Mouse (Mus musculus) myocyte (in vitro differentiated cells): ENCODE results near the gene Tnrc6a. TPM values are rescaled to one million over a fixed set of nuclear protein-coding genes. Genes with fewer than 3 reads are reported as not detected.
A peak's percentile ranks its signal among the peaks of the same experiment; 100 is the strongest.

Experiments
- H3K27me3 ChIP-seq: one replicate; pipeline ENCODE4 v1.6.1; 2011; ENCODE audit not compliant: control insufficient read depth, insufficient read depth, insufficient read length
- H3K36me3 ChIP-seq: one replicate; pipeline ENCODE4 v1.6.1; 2011; ENCODE audit not compliant: control insufficient read depth, insufficient read depth
- H3K4me2 ChIP-seq: one replicate; pipeline ENCODE4 v1.6.1; 2011; ENCODE audit warnings: low read depth, control low read depth
- H3K4me3 ChIP-seq: one replicate; pipeline ENCODE4 v1.5.1; 2011; ENCODE audit warnings: mild to moderate bottlenecking, control low read depth, moderate library complexity
- H3K79me2 ChIP-seq: one replicate; pipeline ENCODE4 v1.6.1; 2011; ENCODE audit not compliant: control insufficient read depth, insufficient read depth
- H3ac ChIP-seq: one replicate; pipeline ENCODE4 v1.6.1; 2011; ENCODE audit not compliant: control insufficient read depth, insufficient read length
- CEBPB ChIP-seq: IDR thresholded peaks from 2 replicates; pipeline ENCODE4 v1.6.1; 2011; ENCODE audit warnings: mild to moderate bottlenecking, moderate library complexity; ENCODE audit not compliant: poor library complexity, insufficient read depth, severe bottlenecking
- E2F4 ChIP-seq: IDR thresholded peaks from one replicate; pipeline ENCODE4 v1.6.1; 2011; ENCODE audit warnings: mild to moderate bottlenecking, control low read depth, moderate library complexity; ENCODE audit not compliant: insufficient read depth
- MAX ChIP-seq: IDR thresholded peaks from one replicate; pipeline ENCODE4 v1.6.1; 2011; ENCODE audit warnings: low read depth, mild to moderate bottlenecking, control low read depth
- MYOD1 ChIP-seq, 3 experiments: IDR thresholded peaks; one replicate each; pipeline ENCODE4 v1.6.1; 2011; ENCODE audit warnings: control low read depth in 2 of 3, low read depth in 2 of 3, mild to moderate bottlenecking in 2 of 3, moderate library complexity in 1 of 3; ENCODE audit not compliant: insufficient read length in 2 of 3, control insufficient read depth in 1 of 3
- MYOG ChIP-seq, 3 experiments: IDR thresholded peaks; one replicate each; pipeline ENCODE4 v1.6.1; 2011; ENCODE audit warnings: control low read depth in 2 of 3, low read depth in 2 of 3, mild to moderate bottlenecking in 2 of 3; ENCODE audit not compliant: insufficient read length in 2 of 3, control insufficient read depth in 1 of 3, insufficient read depth in 1 of 3
- POLR2A ChIP-seq: IDR thresholded peaks from one replicate; pipeline ENCODE4 v1.6.1; 2011; ENCODE audit warnings: low read depth, mild to moderate bottlenecking, control low read depth, moderate library complexity; ENCODE audit not compliant: insufficient read length
- POLR2AphosphoS2 ChIP-seq: IDR thresholded peaks from one replicate; pipeline ENCODE4 v1.6.1; 2011; ENCODE audit warnings: low read depth, control low read depth; ENCODE audit not compliant: insufficient read length
- REST ChIP-seq: IDR thresholded peaks from one replicate; pipeline ENCODE4 v1.6.1; 2011; ENCODE audit warnings: mild to moderate bottlenecking, control low read depth, moderate library complexity; ENCODE audit not compliant: insufficient read depth, insufficient read length
- SRF ChIP-seq: IDR thresholded peaks from one replicate; pipeline ENCODE4 v1.6.1; 2011; ENCODE audit warnings: low read depth; ENCODE audit not compliant: control insufficient read depth, insufficient read length
- TCF12 ChIP-seq: IDR thresholded peaks from one replicate; pipeline ENCODE4 v1.6.1; 2011; ENCODE audit warnings: mild to moderate bottlenecking, control low read depth; ENCODE audit not compliant: poor library complexity, insufficient read depth, severe bottlenecking
- TCF3 ChIP-seq: IDR thresholded peaks from one replicate; pipeline ENCODE4 v1.6.1; 2011; ENCODE audit warnings: low read depth, control low read depth; ENCODE audit not compliant: insufficient read length
- USF1 ChIP-seq: IDR thresholded peaks from one replicate; pipeline ENCODE4 v1.6.1; 2011; ENCODE audit warnings: low read depth, mild to moderate bottlenecking, control low read depth, moderate library complexity
- polyA plus RNA-seq: library from polyadenylated mRNA; unstranded; fragments of >200 nt; fragmentation: generic; extraction: Trizol; gene quantifications from one replicate; pipeline ENCODE4 v1.2.1, GENCODE M21; 2012; ENCODE audit warnings: missing spikeins

The Tnrc6a gene
- polyA plus RNA-seq, 1 experiment: 8.6 TPM

DNA sequence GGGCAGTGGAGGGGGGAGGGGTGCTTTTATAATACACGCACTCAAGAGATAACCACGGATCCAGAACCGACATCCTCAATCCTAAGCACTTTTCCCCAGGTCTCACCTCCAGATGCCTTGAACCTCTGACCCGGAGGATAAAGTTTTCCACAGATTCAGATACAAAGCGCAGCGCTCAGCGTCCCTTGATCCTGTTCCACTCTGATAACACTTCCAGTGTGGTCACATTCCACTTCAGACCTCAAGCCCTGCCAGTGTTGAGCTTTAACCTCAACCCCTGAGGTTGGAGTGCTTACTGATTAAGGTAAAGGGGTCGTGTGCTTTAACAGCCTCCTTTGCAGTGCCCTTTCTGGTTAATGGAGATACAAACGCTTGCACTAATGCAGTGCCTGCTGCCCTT lies 86.2 kb downstream of the Tnrc6a start:
- H3K27me3 ChIP-seq: peaks cover 44% of the 10 kb centered on the region
- H3ac ChIP-seq: no peak overlapping the region
- H3K4me3 ChIP-seq: no peak overlapping the region
- H3K36me3 ChIP-seq: no peaks in the 10 kb centered on the region
- no peak overlapping the region for H3K4me2 ChIP-seq
- H3K79me2 ChIP-seq: no peaks in the 10 kb centered on the region
- TF ChIP-seq MYOD1 (IDR thresholded peaks at IDR 0.05; ENCODE audit: control insufficient read depth in 1 of 3, insufficient read length in 2 of 3, low read depth in 2 of 3) (no peak), CEBPB (no peak), REST (no peak), USF1 (no peak), TCF3 (no peak), MAX (no peak), SRF (no peak), POLR2AphosphoS2 (no peak), E2F4 (no peak), POLR2A (no peak), TCF12 (no peak), MYOG (IDR thresholded peaks at IDR 0.05; ENCODE audit: control insufficient read depth in 1 of 3, insufficient read depth in 1 of 3, insufficient read length in 2 of 3, low read depth in 2 of 3) (no peak)

DNA sequence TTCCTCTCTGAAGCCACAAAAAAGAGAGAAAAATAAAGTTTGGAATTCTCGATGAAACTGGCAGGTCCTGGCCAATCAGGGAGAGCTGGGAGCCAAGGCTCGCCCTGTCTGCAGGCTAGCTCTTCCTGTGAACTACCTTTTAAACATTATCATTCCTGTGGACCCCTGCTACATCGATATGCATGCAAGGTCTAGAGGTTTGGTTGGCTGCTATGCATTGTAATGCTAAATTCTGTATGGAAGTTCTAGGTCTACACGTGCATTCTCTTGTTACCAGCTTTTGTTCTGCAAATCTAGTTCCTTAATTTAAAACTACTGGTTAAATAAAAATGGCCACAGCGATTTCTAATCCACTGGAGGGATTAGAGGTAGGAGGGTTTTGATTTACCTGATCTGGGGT lies 87.8 kb downstream of the Tnrc6a start:
- Histone ChIP-seq H3K4me2 (no peak overlapping the region), H3K27me3 (peaks cover 39% of the 10 kb centered on the region), H3K4me3 (no peak overlapping the region), H3K79me2 (no peaks in the 10 kb centered on the region), H3K36me3 (no peaks in the 10 kb centered on the region), H3ac (no peak overlapping the region)
- TF ChIP-seq CEBPB: no peak
- no peak for TF ChIP-seq TCF3
- no peak for TF ChIP-seq MYOG (IDR thresholded peaks at IDR 0.05; ENCODE audit: control insufficient read depth in 1 of 3, insufficient read depth in 1 of 3, insufficient read length in 2 of 3, low read depth in 2 of 3)
- TF ChIP-seq MAX: no peak
- TF ChIP-seq USF1: no peak
- no peak for TF ChIP-seq MYOD1 (IDR thresholded peaks at IDR 0.05; ENCODE audit: control insufficient read depth in 1 of 3, insufficient read length in 2 of 3, low read depth in 2 of 3)
- TF ChIP-seq SRF: no peak
- TF ChIP-seq E2F4: no peak
- no peak for TF ChIP-seq REST
- TF ChIP-seq POLR2A: no peak
- TF ChIP-seq POLR2AphosphoS2: no peak
- no peak for TF ChIP-seq TCF12

DNA sequence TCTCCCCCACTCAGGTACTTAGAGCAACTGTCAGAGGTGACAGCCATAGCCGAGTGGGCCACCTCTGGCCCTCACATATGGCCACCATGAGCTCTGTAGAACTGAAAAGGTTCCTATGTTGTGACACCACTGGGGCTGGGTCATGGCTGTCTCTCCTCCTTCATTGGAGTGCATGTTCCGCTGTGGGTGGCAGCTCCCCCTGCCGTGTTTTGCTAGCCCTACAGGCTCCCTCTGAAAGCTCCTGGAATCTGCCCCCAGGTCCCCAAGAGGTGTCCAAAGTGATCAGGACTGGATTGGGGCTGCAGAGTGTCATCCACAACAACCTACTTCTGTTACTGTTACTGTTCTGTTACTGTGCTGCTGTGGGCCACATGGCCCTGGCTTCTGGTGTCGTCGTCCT lies 88.6 kb downstream of the Tnrc6a start:
- H3K79me2 ChIP-seq: no peaks in the 10 kb centered on the region
- TF ChIP-seq POLR2AphosphoS2: no peak
- no peak for TF ChIP-seq MYOD1 (IDR thresholded peaks at IDR 0.05; ENCODE audit: control insufficient read depth in 1 of 3, insufficient read length in 2 of 3, low read depth in 2 of 3)
- H3K36me3 ChIP-seq: no peaks in the 10 kb centered on the region
- no peak overlapping the region for H3K4me2 ChIP-seq
- H3K27me3 ChIP-seq: peaks cover 36% of the 10 kb centered on the region
- H3K4me3 ChIP-seq: no peak overlapping the region
- no peak overlapping the region for H3ac ChIP-seq

DNA sequence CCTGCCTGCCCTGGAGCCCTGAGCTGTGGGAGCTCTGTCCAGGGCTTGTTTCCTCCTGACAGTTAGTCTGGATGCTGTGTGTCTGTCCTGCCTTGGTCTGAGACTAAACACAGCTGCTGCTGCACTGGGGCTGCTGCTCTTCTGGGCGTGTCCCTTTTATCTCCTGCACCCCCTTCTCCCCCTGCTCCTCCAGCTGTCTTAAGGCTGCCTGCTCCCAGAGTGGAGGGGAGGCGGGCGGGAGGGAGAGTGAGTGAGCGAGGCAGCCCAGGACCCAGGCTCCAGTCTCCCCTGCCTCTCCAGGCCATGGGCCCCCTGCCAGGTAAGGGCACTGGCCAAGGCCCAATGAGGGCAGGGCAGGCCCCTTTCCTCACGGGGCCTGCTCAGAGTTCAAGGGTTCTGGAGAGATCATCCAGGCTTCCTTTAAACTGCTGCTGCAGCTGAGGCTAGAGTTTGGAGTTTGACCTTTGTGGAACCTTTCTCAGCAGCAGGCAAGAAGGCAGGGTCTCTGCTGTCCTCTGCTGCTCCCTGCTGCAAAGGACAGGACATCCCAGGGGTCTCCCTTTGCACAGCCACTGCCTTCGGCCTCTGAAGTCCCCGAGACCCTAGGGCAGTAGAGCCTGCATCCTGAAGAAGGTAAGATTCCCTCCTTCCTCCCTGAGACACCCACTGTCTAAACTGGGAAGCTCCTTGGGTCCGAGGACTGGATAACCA lies 90.8 kb downstream of the Tnrc6a start, which contains the start of gene Slc5a11:
Slc5a11 (plus strand) TSS at position 416 of the 711 bp plus-strand sequence.
- Histone ChIP-seq H3K36me3 (no peaks in the 10 kb centered on the region), H3K79me2 (no peaks in the 10 kb centered on the region)
- TF ChIP-seq SRF: no peak
- TF ChIP-seq TCF3: no peak
- no peak for TF ChIP-seq USF1
- no peak for TF ChIP-seq MAX
- TF ChIP-seq CEBPB: no peak
- TF ChIP-seq TCF12: no peak
- TF ChIP-seq MYOG (IDR thresholded peaks at IDR 0.05; ENCODE audit: control insufficient read depth in 1 of 3, insufficient read depth in 1 of 3, insufficient read length in 2 of 3, low read depth in 2 of 3): peak in 2 of 3 experiments; percentile 21 to 41
- no peak for TF ChIP-seq POLR2A
- TF ChIP-seq MYOD1 (IDR thresholded peaks at IDR 0.05; ENCODE audit: control insufficient read depth in 1 of 3, insufficient read length in 2 of 3, low read depth in 2 of 3): peak in 1 of 3 experiments; percentile 31

DNA sequence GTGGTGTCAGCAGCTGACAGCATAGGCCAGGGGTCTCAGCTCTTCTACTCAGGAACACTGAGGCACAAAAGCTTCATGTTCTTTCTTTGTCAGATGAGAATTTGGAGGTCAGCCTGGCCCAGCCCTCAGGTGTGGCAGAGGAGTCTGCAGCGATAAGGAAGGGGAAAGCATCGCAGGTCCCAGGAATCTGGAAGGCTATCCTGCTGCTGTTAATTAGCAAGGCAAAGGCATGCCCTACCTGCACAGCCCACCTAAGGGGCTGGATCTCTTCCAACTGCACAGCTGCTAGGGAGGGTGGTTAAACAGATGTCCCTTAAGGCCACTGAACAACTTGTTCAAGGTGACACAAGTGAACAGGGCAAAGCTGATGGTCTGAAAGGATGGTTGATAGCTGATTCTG lies 91.5 kb downstream of the Tnrc6a start:
- Histone ChIP-seq H3ac (no peak overlapping the region), H3K4me3 (no peak overlapping the region), H3K36me3 (no peaks in the 10 kb centered on the region), H3K79me2 (no peaks in the 10 kb centered on the region), H3K4me2 (no peak overlapping the region), H3K27me3 (peaks cover 36% of the 10 kb centered on the region)
- TF ChIP-seq MYOD1 (IDR thresholded peaks at IDR 0.05; ENCODE audit: control insufficient read depth in 1 of 3, insufficient read length in 2 of 3, low read depth in 2 of 3): no peak
- TF ChIP-seq TCF12: no peak
- no peak for TF ChIP-seq POLR2AphosphoS2
- TF ChIP-seq TCF3: no peak
- TF ChIP-seq E2F4: no peak
- no peak for TF ChIP-seq POLR2A
- no peak for TF ChIP-seq USF1
- TF ChIP-seq MAX: no peak
- TF ChIP-seq REST: no peak
- TF ChIP-seq SRF: no peak
- TF ChIP-seq MYOG (IDR thresholded peaks at IDR 0.05; ENCODE audit: control insufficient read depth in 1 of 3, insufficient read depth in 1 of 3, insufficient read length in 2 of 3, low read depth in 2 of 3): no peak
- no peak for TF ChIP-seq CEBPB

More for the DNA sequence above, 90.8 kb downstream of the Tnrc6a start, which contains the start of gene Slc5a11:
- Histone ChIP-seq H3K4me3 (no peak within 1 kb of the TSS), H3K4me2 (peak within 1 kb of the TSS; percentile 6), H3ac (no peak within 1 kb of the TSS), H3K27me3 (peaks cover 35% of the 10 kb centered on the region)
